Mouse (Mus musculus) limb, embryonic 14.5 days (tissue): ENCODE measurements around the gene Gpr83. TPM values are rescaled to one million over a fixed set of nuclear protein-coding genes. Genes with fewer than 3 reads are reported as not detected.

ENCODE experiments used
- ATAC-seq: fragments of 200-750 bp; cut with Nextera tagmentation; 2 replicates; pipeline ENCODE4 v1.8.0; 2017; ENCODE audit warnings: low read depth, moderate number of reproducible peaks, moderate TSS enrichment; ENCODE audit not compliant: low FRiP score
- DNase-seq: peaks from one replicate; pipeline ENCODE4 v3.0.0-alpha.2; 2015; ENCODE audit warnings: low spot score
- H3K27ac ChIP-seq: fragments of 300-500 bp; sonication (generic); replicated peaks from 2 replicates; pipeline ENCODE4 v1.5.1; 2014; ENCODE audit warnings: low read depth, mild to moderate bottlenecking, low read length, moderate library complexity, mixed read lengths
- H3K27me3 ChIP-seq: fragments of 300-500 bp; sonication (generic); 2 replicates; pipeline ENCODE4 v1.6.1; 2014; ENCODE audit warnings: low read length, mixed read lengths; ENCODE audit not compliant: control insufficient read depth, insufficient read depth
- H3K36me3 ChIP-seq: fragments of 300-500 bp; sonication (generic); 2 replicates; pipeline ENCODE4 v1.6.1; 2014; ENCODE audit warnings: mild to moderate bottlenecking, low read length, moderate library complexity, mixed read lengths; ENCODE audit not compliant: control insufficient read depth, insufficient read depth
- H3K4me1 ChIP-seq: fragments of 300-500 bp; sonication (generic); 2 replicates; pipeline ENCODE4 v1.6.1; 2014; ENCODE audit warnings: antibody characterized with exemption, low read length, mixed read lengths; ENCODE audit not compliant: control insufficient read depth, insufficient read depth
- H3K4me2 ChIP-seq: fragments of 300-500 bp; sonication (generic); replicated peaks from 2 replicates; pipeline ENCODE4 v1.6.1; 2014; ENCODE audit warnings: low read depth, mild to moderate bottlenecking, low read length, moderate library complexity; ENCODE audit not compliant: severe bottlenecking
- H3K4me3 ChIP-seq: fragments of 300-500 bp; sonication (generic); replicated peaks from 2 replicates; pipeline ENCODE4 v1.5.1; 2014; ENCODE audit warnings: low read length
- H3K9ac ChIP-seq: fragments of 300-500 bp; sonication (generic); 2 replicates; pipeline ENCODE4 v1.6.1; 2014; ENCODE audit warnings: mild to moderate bottlenecking, low read depth, low read length, moderate library complexity; ENCODE audit not compliant: severe bottlenecking
- H3K9me3 ChIP-seq: fragments of 300-500 bp; sonication (generic); 2 replicates; pipeline ENCODE4 v1.6.1; 2016; ENCODE audit warnings: low read length; ENCODE audit not compliant: control insufficient read depth
- POLR2A ChIP-seq: fragments of 200-500 bp; IDR thresholded peaks from 2 replicates; pipeline ENCODE4 v1.8.0; 2012; ENCODE audit warnings: inconsistent platforms, mild to moderate bottlenecking, moderate library complexity, borderline replicate concordance; ENCODE audit not compliant: insufficient read depth, insufficient read length; ENCODE audit errors: extremely low read depth
- WGBS: fragments of 180-500 bp; shearing (Covaris S2); extraction: QIAGEN DNeasy Blood & Tissue Kit; methylation state at CpG from one replicate; pipeline ENCODE4 v1.1.7; 2014; 5-methylcytosine and 5-hydroxymethylcytosine counted together
- polyA plus RNA-seq, 2 experiments: library from polyadenylated mRNA; depleted of rRNA in 1 of 2; stranded (reverse) in 1 of 2; unstranded in 1 of 2; fragments of >200 nt; fragmentation: Nextera tagmentation in 1 of 2; extraction: Ambion mirVana in 1 of 2; gene quantifications; 2 replicates each; pipeline versions ENCODE4 v1.2.1 to v1.2.3; 2012 to 2014

Gpr83 gene
- polyA plus RNA-seq (2012; rRNA removed) (4.5 and 6.4 TPM in 2 replicates), polyA plus RNA-seq (2014; fragmentation: Nextera tagmentation; extraction: Ambion mirVana) (4.0 and 4.8 TPM in 2 replicates)

- DNase-seq (peak; percentile 40), ATAC-seq (peak; percentile 86)
- H3K4me2 ChIP-seq: peak within 1 kb of the TSS; percentile 73
- no peaks in the 10 kb centered on the region for H3K36me3 ChIP-seq
- 0 out of 2 replicates have a peak, but pooled peaks cover 2% of the 10 kb centered on the region for H3K4me1 ChIP-seq
- H3K27me3 ChIP-seq: peaks cover 38% of the 10 kb centered on the region
- peak within 1 kb of the TSS; percentile 44 for H3K9ac ChIP-seq
- H3K9me3 ChIP-seq: no peaks in the 10 kb centered on the region
- H3K4me3 ChIP-seq: peak within 1 kb of the TSS; percentile 38
- no peak for TF ChIP-seq POLR2A
- no peak within 1 kb of the TSS for H3K27ac ChIP-seq
- WGBS: 3% methylated on average over 45 of the region's 47 CpGs
Measured at GRCm38 (mm10) chr9:14859868-14860639, at the start of gene Gpr83. Gene Gpr83 (plus strand): TSS chr9:14860210.

- no peak for TF ChIP-seq POLR2A
- DNase-seq (no peak), ATAC-seq (no peak)
- Histone ChIP-seq H3K9ac (no peak overlapping the region), H3K27ac (no peak overlapping the region), H3K4me1 (no peaks in the 10 kb centered on the region), H3K27me3 (no peaks in the 10 kb centered on the region), H3K36me3 (peaks cover 46% of the 10 kb centered on the region), H3K9me3 (no peaks in the 10 kb centered on the region), H3K4me3 (no peak overlapping the region), H3K4me2 (no peak overlapping the region)
Measured at GRCm38 (mm10) chr9:14821396-14821795, 38.6 kb upstream of the Gpr83 start.

DNA sequence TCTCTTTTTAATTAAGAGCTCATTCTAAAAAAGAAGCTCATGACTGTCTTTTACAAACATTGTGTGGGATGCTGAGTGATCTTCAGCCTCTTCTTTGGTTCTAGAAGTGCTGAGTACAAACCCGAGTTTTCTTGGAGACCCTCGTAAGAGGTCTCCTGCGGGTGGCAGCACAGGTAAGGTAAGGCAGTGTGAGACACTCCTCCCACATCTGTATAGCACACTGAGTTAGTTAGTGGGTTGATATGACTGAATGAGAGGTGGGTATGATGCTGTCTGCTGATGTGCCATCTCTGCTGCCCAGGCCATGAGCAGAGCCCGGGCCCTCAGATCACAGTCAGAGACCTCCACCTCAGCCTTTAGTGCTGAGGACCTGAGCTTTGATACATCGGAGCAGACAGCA, 35.2 kb upstream of the Gpr83 start:
- Histone ChIP-seq H3K27me3 (no peaks in the 10 kb centered on the region), H3K9me3 (no peaks in the 10 kb centered on the region), H3K9ac (no peak overlapping the region), H3K36me3 (peaks cover 38% of the 10 kb centered on the region), H3K4me1 (no peaks in the 10 kb centered on the region), H3K27ac (no peak overlapping the region), H3K4me2 (no peak overlapping the region), H3K4me3 (no peak overlapping the region)
- DNase-seq (no peak), ATAC-seq (no peak)
- no peak for TF ChIP-seq POLR2A
- 88% methylated on average over 5 of the region's 5 CpGs for WGBS

GRCm38 (mm10) chr9:14827875-14828274, 32.1 kb upstream of the Gpr83 start:
- no peak overlapping the region for H3K4me3 ChIP-seq
- no peak for DNase-seq
- no peak overlapping the region for H3K27ac ChIP-seq
- no peaks in the 10 kb centered on the region for H3K9me3 ChIP-seq
- 57% methylated on average over 2 of the region's 2 CpGs for WGBS
- no peaks in the 10 kb centered on the region for H3K27me3 ChIP-seq
- peaks cover 44% of the 10 kb centered on the region for H3K36me3 ChIP-seq
- H3K4me2 ChIP-seq: no peak overlapping the region
- no peaks in the 10 kb centered on the region for H3K4me1 ChIP-seq
- H3K9ac ChIP-seq: no peak overlapping the region
- TF ChIP-seq POLR2A: no peak
- ATAC-seq: no peak

- Histone ChIP-seq H3K9me3 (no peaks in the 10 kb centered on the region), H3K4me1 (no peaks in the 10 kb centered on the region), H3K4me3 (no peak overlapping the region), H3K36me3 (peaks cover 67% of the 10 kb centered on the region), H3K27ac (no peak overlapping the region), H3K4me2 (no peak overlapping the region), H3K27me3 (no peaks in the 10 kb centered on the region), H3K9ac (no peak overlapping the region)
- ATAC-seq: no peak
- TF ChIP-seq POLR2A: no peak
- no peak for DNase-seq
- 84% methylated on average over 5 of the region's 5 CpGs for WGBS
Measured at GRCm38 (mm10) chr9:14832046-14832445, 28.0 kb upstream of the Gpr83 start.
